Mouse (Mus musculus): ENCODE data around the gene Gm5788. TPM values are rescaled to one million over a fixed set of nuclear protein-coding genes. Genes with fewer than 3 reads are reported as not detected.
"Not testable (repeated sequence)": the region's sequence is repeated elsewhere in the genome, so short reads cannot be mapped to it uniquely, and the experiment has no call there.

The Gm5788 gene
- not detected for total RNA-seq (2021)
- long read RNA-seq, experiment 1 = 0 reads
- long read RNA-seq, experiment 2 = 0 reads

DNA sequence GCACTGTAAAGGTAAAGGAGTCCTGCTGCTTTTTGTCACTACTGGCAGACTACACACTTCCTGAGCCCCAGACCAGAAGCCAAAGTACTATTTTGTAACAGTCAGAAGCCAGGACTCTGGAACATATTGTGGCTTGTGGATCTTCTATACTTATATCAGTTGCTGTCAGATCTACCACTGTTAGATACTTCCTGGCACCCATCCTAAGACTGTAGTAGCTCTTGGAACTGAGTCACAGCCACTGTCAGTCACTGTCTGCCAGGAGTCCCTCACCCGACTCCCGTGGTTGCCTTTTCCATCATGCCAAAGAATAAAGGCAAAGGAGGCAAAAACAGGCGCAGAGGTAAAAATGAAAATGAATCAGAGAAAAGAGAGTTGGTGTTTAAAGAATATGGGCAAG lies at the start of gene Gm5788:
Gene Gm5788, plus strand, starts transcription at position 301 of the 400 bp plus-strand sequence.
- DNase-seq; intact Hi-C loops (cut with DNase I): not testable (repeated sequence)

DNA sequence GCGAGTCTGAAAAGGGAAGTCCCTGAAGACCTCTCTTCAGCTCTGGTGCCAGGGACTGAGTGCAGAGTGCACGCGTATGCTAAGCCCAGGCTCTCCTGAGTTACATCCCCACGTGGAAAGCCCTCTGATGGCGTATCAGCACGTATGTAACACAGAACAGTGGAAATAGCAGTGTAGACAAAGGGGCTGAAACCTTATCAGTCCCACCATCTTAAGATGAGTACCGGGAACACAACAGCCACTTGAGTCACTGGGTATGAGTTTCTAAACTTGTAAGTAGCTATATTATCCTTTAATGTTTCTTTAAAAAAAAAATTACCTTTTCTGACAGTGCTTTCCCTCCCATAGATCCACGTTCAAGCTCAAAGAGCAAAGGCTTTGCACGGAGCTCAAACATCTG lies 45.1 kb upstream of the Gm5788 start:
- no peak for DNase-seq
- intact Hi-C loops (cut with DNase I) = no loop called here

DNA sequence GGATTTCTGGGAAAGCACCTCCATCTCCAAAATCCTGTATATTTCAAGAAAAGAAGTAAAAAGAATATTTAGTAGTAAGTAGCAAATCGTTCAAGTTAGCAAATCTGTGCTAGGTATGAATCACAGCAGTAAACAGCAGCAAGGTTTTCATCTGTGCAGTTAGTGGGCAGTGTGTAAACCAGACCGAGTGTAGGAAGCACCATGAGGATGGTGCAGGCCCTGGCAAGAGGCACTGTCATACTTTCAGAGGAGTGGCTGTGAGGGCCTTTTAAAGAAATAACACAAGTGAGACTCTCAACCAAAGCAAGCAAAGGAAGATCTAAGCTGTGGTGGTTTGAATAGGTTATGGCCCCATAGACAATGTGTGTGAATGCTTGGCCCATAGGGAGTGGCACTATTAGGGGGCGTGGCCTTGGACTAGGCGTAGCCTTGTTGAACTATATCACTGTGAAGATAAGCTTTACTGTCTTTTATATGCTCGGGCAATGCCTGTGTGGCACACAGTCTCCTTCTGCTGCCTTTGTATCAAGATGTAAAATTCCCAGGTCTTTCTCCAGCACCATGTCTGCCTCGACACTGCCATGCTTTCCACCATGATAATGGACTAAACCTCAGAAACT lies 29.7 kb upstream of the Gm5788 start:
- DNase-seq = no peak
- intact Hi-C loops (cut with DNase I) = no loop called here

DNA sequence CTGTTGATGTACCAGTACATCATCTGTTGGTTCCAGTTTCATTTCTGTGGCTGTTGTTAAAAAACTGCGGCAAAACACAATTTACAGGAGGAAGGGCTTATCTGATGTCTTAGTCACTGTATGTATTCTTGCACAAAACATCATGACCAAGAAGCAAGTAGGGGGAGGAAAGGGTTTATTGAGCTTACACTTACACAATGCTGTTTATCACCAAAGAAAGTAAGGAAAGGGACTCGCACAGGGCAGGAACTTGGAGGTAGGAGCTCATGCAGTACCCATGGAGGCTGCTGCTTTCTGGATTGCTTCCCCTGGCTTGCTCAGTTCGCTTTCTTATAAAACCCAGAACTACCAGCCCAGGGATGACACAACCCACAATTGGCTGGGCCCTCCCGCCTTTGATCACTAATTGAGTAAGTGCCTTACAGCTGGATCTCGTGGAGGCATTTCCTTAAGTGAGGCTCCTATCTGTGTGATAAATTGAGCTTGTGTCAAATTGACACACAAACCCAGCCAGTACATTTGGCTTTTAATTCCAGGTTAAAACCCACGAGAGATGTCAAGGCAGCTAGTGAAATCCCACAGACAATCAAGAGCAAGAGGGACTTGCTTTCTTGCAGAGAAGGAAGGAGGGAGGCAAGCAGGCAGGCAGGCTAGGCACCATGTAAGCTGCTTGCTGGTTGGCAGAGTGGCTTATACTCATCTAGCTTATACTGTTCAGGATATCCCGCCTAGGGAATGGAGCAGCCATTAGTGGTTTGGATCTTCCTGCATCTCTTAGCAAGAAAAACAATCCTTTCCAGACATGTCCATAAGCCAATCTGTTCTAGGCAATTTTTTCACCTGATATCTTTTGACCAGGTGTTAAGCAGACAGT lies 24.0 kb upstream of the Gm5788 start:
- no peak for DNase-seq
- intact Hi-C loops (cut with DNase I) = no loop called here

DNA sequence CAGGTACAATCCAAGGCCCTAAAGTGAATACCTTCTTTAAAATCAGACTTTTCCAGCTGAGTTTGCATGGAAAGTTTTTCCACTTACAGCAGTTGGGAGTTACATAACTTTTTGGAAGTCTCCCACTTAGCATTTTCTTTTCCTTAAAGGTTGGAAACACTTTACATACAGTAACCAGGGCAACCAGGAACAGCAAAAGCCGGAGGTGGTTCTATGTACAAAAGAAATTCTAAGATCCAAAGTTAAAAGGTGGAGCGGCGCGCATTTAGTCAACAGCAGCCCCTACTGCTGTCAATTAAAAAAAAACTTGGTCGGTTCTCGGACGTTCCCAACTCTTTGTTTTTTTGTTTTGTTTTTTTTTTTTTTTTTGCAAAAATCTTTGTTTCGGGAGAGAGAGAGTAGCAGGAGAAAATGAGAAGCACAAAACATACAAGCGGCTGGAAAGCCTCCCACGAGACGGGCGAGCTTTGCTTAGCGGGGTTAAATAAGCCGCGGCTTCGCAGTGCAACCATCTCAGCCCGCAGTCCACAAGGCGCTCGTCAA lies 23.0 kb upstream of the Gm5788 start:
- intact Hi-C loops (cut with DNase I) = no loop called here

DNA sequence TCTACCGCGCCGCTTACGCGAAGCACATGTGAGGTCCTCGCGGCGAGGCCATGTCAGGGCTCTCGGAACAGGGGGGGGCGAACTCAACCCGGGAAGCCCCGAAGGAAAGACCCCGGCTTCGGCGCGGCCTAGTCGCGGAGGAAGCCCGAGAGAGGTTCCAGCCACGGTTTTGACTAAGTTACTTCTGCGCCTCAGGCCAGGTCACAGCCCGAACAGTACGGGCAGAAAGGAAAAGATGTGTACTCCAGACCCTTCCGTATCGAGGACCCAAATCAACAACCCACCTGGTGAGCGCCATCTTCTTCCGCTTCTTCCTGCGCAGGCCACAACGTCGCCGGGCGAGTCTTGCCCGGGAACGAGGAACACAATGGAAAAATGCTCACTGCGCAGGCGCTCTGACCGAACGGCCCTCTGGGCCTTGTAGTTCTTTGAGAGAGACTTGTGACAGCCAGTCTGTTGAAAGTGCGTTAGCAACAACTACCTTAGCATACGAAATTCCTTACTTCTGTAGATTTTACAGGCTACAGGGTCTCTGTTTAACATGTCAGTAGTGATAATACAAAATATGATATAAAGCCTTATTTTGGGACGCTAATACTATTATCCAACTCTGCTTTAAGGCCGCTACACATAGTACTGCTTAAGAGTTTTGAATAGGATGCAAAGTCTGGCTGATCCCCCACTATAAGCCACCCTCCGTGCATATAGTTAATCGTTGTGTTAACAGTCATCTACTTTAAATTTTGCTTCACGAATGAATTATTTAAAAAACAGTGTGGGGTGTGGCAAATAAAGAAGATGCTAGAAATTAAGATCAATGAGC lies 22.3 kb upstream of the Gm5788 start, which contains the start of gene Snw1:
Gene Snw1, minus strand, starts transcription at position 311 of the 823 bp plus-strand sequence.
- peak; percentile 95 for DNase-seq
- intact Hi-C loops (cut with DNase I) = no loop called here

More for the DNA sequence above, 23.0 kb upstream of the Gm5788 start:
- DNase-seq = no peak

DNA sequence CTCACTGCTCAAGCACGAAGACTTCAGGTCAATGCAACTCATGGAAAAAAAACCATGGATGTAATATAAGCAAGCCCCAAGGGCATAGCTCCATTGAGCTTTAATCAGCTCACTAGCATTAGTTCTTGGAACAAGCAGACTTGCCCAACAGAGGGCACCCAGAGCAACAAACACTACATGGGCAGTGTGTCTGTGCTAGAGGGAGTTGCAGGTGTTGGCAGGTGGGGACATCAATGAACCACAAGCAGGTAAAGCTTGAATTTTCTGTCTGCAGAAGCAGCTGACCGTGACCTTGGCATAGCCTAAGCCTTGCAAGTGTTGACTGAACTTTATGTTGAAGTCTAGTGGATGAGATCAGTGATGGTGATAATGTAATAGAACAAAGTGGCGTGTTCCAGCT lies 19.8 kb upstream of the Gm5788 start:
- no peak for DNase-seq
- intact Hi-C loops (cut with DNase I) = loop anchor here (5.0 kb wide), 1 partner anchor 1168 kb away; no protein-coding TSS in a partner anchor

DNA sequence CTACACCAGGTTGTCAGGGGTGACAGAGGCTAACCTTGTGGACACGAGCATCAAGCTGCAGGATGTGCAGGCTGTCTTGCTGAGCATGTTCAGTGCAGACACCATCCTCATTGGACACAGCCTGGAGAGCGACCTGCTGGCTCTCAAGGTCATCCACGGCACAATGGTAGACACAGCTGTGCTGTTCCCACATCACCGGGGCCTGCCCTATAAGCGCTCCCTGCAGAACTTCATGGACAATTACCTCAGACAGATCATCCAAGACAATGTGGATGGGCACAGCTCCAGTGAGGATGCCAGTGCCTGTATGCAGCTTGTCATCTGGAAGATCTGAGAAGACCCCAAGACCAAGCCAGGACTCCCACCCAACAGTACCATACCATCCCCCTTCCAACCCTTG lies 12.0 kb upstream of the Gm5788 start:
- intact Hi-C loops (cut with DNase I); DNase-seq: not testable (repeated sequence)

DNA sequence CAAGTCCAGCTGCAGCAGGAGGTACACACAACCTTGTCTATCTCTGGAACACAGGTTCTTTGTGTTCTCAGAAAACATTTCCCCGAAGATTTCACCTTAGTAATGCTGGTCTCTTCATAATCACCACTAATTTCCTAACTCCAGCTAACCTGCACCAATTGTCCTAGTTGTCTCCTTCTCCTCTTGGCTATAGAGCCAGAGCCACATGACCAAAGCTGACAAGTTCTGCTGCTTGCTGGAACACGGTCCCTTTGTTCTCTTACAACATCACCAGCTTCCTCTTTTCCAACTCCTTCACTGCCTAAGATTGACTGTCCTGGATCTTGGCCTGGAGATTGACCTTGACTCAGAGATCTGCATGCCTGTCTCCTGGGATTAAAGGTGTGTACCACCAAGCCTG lies 5.8 kb upstream of the Gm5788 start:
- DNase-seq; intact Hi-C loops (cut with DNase I): not testable (repeated sequence)

DNA sequence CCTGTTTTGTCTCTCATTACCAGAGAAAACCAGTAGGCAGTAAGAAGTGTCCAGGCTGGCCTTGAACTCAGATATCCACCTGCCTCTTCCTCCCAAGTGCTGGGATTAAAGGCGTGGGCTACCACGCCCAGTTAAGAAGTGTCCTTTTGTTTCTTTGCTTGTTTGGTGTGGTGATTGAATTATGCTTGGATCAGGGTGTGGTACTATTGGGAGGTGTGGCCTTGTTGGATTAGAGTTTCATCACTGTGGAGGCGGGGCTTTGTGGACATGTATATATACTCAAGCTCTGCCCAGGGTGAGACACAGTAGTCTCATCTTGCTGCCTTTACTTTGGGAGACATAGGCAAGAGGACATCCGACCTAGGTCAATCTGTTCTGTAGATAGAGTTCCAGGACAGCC lies 19.5 kb downstream of the Gm5788 start, which contains the start of gene Gm8300:
Gene Gm8300, plus strand, starts transcription at position 301 of the 400 bp plus-strand sequence.
- intact Hi-C loops (cut with DNase I); DNase-seq: not testable (repeated sequence)

DNA sequence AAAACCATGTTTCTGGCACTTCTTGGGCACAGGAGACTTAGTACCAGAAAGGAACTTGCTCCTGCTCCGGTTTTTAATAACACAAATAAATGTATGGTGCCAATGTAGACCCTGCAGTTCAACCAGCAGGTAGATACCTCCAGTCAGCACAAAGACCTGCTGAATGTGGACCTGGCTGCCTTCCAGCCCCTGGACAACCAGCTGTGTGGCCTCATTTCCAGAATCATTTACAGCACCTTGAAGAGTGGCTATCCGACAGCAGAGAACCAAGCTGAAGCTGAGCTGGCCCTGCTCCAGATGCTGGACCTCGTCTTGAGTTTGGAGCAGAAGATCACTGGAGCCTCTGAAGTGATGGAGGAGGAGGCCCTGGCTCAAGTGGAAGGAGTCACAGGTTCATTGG lies 25.1 kb downstream of the Gm5788 start:
- DNase-seq; intact Hi-C loops (cut with DNase I): not testable (repeated sequence)

DNA sequence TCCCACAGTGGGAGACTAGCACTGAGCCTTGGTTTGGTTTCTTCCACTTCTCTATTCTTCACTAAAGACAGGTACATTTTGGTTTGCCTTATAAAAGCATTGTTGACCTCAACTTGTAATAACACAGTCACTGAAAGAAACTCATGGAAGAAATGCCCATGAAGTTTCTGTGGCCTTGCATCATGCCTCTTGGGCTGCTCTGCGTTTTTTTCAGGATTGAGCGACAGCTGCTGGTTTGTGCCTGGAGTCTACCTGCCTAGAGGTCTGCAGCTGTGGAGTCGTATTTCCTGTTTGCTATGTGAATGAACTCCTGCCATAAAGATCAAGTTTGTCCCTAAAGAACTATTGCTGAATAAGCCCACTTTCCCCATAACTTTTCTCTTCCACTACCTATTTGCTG lies 49.4 kb downstream of the Gm5788 start:
- no peak for DNase-seq
- intact Hi-C loops (cut with DNase I) = no loop called here

Other genes with a start within 250 kb of the Gm5788 start
- 10 to 100 TPM; 28.9 to 29.8 TPM for gene Vipas39, start 228.5 kb upstream of the Gm5788 start, total RNA-seq (2021)
- gene Ahsa1, start 228.2 kb upstream of the Gm5788 start, total RNA-seq (2021) = 100 to 1,000 TPM; 103 to 107 TPM
- under 1 TPM in 1 of 2 experiments, not detected in 1; 0.15 TPM for gene Ism2, start 195.0 kb upstream of the Gm5788 start, total RNA-seq (2021)
- 10 to 100 TPM; 39.4 to 43.5 TPM for gene Sptlc2, start 106.4 kb upstream of the Gm5788 start, total RNA-seq (2021)
- 100 to 1,000 TPM; 140 to 162 TPM for gene Slirp, start 50.8 kb upstream of the Gm5788 start, total RNA-seq (2021)
- 10 to 100 TPM; 11.2 to 12.9 TPM for gene Alkbh1, start 50.7 kb upstream of the Gm5788 start, total RNA-seq (2021)
- 10 to 100 TPM; 40.5 to 42.8 TPM for gene Snw1, start 22.4 kb upstream of the Gm5788 start, total RNA-seq (2021)
- not detected for gene Gm8300, start 19.6 kb downstream of the Gm5788 start, total RNA-seq (2021)
- not detected for gene Oog1, start 108.0 kb downstream of the Gm5788 start, total RNA-seq (2021)
- not detected for gene Gm4027, start 124.1 kb downstream of the Gm5788 start, total RNA-seq (2021)
- not detected for gene Gm16381, start 149.9 kb downstream of the Gm5788 start, total RNA-seq (2021)

Data from heart, postnatal 14 days (tissue).